Mouse (Mus musculus) thymus, postnatal 25 days (tissue): ENCODE data around the gene Mob3b.
A peak's percentile ranks its signal among the peaks of the same experiment; 100 is the strongest.

Source experiments
- DNase-seq: peaks from one replicate; pipeline ENCODE4 v3.0.0; 2022

Gene Mob3b

GRCm38 (mm10) chr4:35063146-35063719, 94.1 kb downstream of the Mob3b start:
- no peak for DNase-seq

- DNase-seq: no peak
Observed at GRCm38 (mm10) chr4:35060964-35061363, 96.3 kb downstream of the Mob3b start.

GRCm38 (mm10) chr4:35060401-35060800, 96.9 kb downstream of the Mob3b start:
- DNase-seq: no peak

GRCm38 (mm10) chr4:35054362-35054761, 102.9 kb downstream of the Mob3b start:
- no peak for DNase-seq

GRCm38 (mm10) chr4:35052174-35052942, 104.9 kb downstream of the Mob3b start:
- no peak for DNase-seq

- no peak for DNase-seq
Observed at GRCm38 (mm10) chr4:35051152-35051551, 106.1 kb downstream of the Mob3b start.

- DNase-seq: no peak
Observed at GRCm38 (mm10) chr4:35049742-35050058, 107.6 kb downstream of the Mob3b start.

GRCm38 (mm10) chr4:35049036-35049741, 108.1 kb downstream of the Mob3b start:
- no peak for DNase-seq

GRCm38 (mm10) chr4:35040896-35041295, 116.4 kb downstream of the Mob3b start:
- no peak for DNase-seq

- no peak for DNase-seq
Observed at GRCm38 (mm10) chr4:35040306-35040705, 117.0 kb downstream of the Mob3b start.

- no peak for DNase-seq
Observed at GRCm38 (mm10) chr4:35037824-35038223, 119.5 kb downstream of the Mob3b start.

- DNase-seq: no peak
Observed at GRCm38 (mm10) chr4:35034504-35035290, 122.6 kb downstream of the Mob3b start.

- no peak for DNase-seq
Observed at GRCm38 (mm10) chr4:35032758-35033157, 124.5 kb downstream of the Mob3b start.

- no peak for DNase-seq
Observed at GRCm38 (mm10) chr4:35031623-35032022, 125.7 kb downstream of the Mob3b start.

- no peak for DNase-seq
Observed at GRCm38 (mm10) chr4:35031141-35031540, 126.1 kb downstream of the Mob3b start.

GRCm38 (mm10) chr4:35018416-35018815, 138.9 kb downstream of the Mob3b start:
- no peak for DNase-seq

GRCm38 (mm10) chr4:35012401-35013307, 144.6 kb downstream of the Mob3b start:
- DNase-seq: no peak

GRCm38 (mm10) chr4:35006541-35007260, 150.6 kb downstream of the Mob3b start:
- no peak for DNase-seq

- peak; percentile 14 for DNase-seq
Observed at GRCm38 (mm10) chr4:35006056-35006455, 151.2 kb downstream of the Mob3b start.

- no peak for DNase-seq
Observed at GRCm38 (mm10) chr4:35005068-35005769, 152.1 kb downstream of the Mob3b start.

- peak; percentile 33 for DNase-seq
Observed at GRCm38 (mm10) chr4:35004473-35004872, 152.8 kb downstream of the Mob3b start.
